Mouse (Mus musculus): ENCODE data around the gene Pak7.

DNA sequence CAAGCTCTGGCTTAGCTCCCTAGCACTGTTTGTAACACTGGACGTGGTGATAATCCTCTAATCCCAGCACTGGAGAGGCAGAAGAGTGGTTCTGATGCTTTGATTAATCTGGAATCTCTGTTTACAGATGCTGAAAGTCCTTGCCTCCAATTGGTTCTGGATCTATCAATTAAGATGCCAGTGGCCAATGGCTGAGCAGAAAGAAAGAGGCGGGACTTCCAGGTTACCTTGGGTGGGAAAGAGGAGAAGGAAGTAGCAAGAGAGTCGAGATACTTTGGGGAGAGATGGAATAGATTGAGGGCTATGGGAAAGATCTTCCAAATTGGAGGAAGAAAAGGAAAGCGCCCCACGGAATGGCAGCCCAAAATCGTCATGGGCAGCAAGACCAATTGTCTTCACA lies 37.8 kb upstream of the Pak7 start:
- TF ChIP-seq POLR2A (IDR thresholded peaks at IDR 0.05; ENCODE audit: low read depth, low read length), result no peak
- no peak for TF ChIP-seq CTCF (IDR thresholded peaks at IDR 0.05; ENCODE audit: borderline replicate concordance, insufficient read depth, low read length)
